Mouse (Mus musculus) urinary bladder, postnatal 36 days (tissue): ENCODE data around the gene Fancd2.
A peak's percentile ranks its signal among the peaks of the same experiment; 100 is the strongest.

ENCODE experiments used
- DNase-seq, 2 experiments: peaks; one replicate each; pipeline ENCODE4 v3.0.0; 2022; ENCODE audit warnings: low spot score in 2 of 2, mixed read lengths in 1 of 2

Fancd2 gene

DNA sequence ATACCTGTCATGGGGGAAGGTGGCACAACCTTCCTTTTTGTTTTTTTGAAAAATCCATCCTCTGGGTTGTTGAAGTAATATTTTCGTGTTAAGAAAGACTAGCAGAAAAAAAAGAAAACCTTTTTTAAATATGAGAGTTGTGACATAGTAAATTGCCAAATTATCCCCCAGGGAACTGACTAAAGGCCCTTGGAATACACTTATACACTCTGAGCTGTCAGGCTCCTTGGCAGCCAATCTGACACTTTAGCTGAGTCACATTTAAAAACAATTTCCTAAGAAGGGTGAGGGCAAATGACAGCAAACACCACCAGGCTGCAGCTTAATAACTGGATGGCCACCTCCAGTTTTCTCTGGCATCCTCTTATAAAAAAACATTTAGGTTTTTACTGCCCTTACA, 9.2 kb upstream of the Fancd2 start:
- DNase-seq = no peak

DNA sequence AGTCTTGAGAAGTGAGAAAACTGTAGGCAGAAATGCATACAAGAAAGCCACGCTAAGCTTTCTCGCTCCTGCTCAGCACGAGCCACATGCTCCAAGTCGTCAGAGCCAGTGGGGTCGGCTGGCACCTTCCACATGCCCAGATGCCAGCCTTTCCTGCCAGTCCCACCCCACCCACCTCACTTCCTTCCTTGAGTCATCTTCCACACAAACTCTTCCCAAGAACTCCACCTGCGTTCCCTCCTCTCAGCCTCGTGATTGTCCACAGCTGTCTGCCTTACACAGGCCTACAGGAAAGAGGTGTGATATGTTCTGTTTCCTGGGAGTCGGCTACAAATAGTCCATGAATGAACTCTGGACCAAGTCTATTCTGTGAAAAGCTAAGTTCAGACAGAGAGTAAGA, 8.1 kb upstream of the Fancd2 start:
- DNase-seq = no peak

DNA sequence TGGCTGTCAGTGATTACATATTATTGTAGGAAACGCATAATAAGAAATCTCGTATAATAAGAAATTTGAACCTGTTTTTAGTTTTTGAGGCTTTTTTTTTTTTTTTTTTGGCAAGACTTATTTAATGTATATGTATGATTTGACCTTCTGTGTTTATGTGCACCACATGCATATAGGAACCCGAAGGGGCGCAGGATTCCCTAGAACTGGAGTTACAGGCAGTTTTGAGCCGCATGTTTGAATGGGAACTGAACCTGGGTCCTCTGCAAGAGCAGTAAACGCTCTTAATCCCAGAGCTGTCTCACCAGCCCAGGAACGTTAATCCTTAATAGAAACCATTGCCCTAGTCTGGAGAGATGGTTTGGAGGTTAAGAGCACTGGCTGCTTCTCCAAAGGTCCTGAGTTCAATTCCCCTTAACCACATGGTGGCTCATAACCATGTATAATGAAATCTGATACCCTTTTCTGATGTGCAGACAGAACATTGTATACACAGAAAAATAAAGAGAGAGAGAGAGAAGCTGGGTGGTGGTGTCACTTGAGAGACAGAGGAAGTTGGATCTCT, 440 bp downstream of the Fancd2 start:
- DNase-seq = no peak

DNA sequence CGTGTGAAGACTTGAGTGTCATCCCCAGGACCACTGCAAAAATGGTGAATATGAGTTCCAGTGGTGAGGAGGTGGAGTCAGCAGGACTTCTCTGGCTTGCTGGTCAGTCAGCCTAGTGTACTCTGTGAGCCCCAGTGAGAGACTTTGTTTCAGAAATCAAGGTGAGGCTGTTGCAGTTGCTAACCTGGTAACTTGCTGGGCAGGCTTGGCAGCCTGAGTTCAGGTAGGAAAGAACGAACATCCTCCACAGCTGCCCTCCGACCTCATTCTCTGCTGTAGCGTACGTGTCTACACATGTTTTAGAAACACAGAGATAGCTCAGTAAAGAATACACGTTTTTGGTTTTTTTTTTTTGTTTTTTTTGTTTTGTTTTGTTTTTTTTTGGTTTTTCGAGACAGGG, 3.4 kb downstream of the Fancd2 start:
- DNase-seq = peak; percentile 55 to 71

DNA sequence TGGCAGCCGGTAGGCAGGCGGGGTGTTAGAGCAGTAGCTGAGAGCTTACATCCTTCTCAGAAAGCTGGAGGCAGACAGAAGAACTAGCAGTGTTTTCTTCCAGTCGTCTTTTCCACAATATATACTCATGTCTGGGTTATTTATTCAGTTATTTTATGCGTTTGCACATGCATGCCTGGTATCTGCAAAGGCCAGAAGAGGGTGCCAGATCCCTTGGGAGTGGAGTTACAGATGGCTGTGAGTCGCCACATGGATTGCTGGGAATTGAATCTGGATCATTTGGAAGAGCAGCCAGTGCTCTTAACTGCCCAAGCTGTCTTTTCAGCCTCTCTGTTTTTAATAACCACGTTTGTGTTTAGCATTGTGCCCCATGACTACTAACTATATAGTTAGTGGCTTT, 10.1 kb downstream of the Fancd2 start:
- no peak for DNase-seq

DNA sequence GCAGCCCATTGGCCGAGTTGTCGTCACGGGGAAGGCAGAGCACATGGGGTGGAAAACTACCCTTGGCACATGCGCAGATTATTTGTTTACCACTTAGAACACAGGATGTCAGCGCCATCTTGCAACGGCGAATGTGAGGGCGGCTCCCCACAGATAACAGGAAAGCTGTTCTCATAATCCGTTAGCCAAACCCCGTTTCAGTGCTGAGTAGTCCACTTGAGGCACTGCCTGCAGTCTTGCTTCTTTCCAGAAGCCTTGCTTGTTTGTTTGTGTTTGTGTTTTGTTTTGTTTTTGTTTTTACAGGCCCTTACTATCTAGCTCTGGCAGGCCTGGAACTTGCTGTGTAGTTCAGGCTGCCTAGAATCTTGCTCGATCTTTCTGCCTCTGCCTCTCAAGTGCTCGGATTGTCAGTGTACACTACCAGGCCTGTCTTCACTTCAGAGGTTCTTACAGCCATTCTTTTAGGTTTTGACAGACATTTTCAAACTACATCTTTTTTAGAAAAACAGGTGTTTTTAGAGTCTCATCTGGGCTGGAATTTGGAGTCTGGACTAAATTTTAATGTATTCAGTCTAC, 12.5 kb downstream of the Fancd2 start:
- DNase-seq = no peak

DNA sequence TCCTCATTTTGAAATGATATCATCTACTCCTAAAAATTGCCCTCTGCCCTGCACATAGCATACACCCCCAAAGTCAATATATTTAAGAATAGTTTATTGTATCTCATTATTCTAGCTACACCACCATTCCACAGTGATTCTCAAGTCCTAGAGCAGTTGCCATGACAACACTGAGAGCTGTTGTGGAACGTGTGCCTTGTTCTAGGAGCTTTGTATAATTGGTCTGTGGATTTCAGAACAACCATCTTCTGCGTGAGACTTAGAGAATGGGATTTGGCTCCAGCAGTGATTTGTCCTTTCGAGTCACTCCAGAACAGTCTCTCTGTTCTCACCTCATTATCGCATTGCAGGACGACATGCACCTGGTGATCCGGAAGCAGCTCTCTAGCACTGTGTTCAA, 28.3 kb downstream of the Fancd2 start:
- DNase-seq = no peak

DNA sequence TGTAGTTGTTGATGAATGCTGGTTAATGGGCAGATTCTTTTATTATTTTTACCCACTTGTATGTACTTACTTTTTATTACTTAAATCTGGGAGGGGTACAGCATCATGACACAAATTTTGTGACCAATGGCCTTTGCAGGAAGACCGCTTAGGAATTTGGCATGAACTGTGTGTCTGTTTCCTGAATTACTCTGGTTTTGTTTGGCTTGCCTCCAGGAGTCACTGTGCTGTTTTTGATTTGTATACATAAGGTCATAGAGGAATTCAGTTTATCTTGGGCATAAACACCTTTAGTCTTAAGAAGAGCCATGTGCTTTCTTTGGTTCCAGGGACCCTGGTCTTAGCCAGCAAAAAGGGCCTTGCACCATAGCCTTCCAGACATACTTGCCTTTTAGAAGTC, 33.1 kb downstream of the Fancd2 start:
- no peak for DNase-seq

DNA sequence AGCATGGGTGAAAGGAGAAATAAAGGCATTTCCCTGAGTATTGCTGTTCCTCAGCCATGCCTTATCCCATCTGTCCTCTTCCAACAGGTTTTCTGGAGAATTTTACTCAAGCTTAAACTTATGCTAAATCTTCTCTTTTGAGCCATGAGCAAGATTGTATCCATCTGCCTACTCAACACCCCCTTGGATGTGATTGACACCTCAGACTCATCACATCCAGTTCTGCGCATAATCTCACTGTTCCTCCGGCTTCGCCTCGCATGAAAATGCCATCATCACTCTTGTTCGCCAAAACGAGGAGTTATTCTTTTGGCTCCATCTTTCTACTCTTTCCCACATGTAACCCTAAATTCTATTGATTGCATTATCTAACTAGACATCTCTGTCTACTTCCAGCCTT, 44.6 kb downstream of the Fancd2 start:
- DNase-seq = no peak

DNA sequence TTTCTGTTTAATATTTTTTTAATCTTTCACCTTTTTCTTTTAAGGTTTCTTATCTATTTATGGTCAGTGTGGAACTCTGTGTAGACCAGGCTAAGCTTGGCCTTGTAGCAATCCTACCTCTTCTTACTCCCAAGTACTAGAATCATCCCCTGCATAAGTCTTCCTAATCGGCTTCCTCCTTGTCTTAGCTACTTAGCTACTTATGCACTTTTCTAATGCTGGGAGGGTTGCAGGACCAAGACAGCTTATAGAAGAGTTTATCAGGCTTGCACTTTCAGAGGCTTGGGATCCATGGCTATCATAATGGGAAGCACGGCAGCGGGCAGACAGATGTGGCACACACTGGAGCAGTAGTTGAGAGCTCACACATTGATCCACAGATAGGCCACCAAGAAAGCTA, 47.8 kb downstream of the Fancd2 start:
- no peak for DNase-seq

DNA sequence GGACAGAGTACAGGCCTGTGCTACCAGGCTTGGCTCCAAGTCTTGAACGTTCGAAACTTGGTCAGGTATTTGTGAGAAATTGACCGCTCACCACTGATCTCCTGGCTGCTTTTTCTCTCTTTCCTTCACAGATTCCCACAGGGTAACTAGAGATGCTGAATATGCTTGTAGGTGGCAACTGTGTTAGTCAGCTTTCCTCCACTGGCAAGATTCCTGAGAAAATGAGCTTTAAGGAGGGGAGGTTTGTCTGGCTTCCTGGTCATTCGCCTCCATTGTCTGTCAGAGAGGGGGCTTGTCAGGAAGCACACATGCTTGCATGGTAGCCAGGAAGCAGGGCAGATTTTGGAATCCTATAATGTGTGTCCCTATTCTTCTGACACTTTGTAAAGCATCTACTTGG, 51.5 kb downstream of the Fancd2 start:
- no peak for DNase-seq

DNA sequence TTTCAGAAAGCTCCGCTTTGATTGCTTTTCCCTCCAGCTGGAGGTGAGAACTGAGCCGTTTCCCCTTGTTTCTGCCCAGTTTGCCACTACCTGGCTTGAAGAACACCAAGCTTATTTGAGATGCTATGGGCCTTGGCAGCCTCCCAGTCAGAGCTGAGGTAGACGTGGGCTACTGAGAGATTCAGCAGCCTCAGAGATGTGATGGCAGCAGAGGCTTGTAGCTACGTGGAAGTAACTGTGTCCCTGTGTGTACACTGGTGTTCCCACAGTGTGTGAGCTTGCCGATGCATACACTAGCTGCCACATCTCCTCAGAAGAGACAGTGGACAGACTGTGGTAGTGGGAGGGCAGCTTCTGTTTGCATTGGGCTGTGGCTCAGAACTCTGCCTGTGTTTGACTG, 53.6 kb downstream of the Fancd2 start:
- DNase-seq = no peak

DNA sequence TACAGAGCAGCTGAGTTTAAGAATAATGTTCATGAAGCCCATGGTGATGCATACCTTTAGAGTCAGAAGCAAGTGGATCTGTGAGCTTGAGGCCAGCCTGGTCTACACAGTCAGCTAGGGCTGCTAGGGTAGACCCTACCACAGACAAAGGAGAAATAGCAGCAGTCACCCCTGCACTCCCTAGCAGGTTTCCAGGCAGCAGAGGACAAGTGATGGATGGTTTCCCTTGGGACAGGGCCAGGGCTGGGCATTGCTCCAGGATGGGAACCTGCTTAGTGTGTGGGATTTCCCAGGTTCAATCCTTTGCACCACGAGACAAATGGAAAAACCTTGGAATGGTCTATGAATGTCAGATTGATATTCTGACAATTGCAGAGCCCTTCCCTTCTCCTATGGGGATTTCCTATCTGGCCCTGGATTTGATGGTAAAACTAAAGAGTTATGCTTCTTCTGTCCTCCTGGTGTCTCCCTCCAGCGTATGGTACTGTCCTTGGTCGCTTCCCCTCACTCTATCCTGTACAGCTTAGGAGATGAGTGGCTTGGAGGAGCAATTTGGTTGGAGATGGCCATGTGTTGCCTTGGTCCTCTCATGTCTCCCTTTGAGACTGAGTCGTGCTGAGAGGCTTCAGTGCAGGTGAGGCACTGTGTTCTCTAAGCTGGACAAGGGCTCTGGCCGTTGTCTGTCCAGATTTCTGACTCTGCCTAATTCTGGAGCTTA, 55.1 kb downstream of the Fancd2 start:
- DNase-seq = no peak

DNA sequence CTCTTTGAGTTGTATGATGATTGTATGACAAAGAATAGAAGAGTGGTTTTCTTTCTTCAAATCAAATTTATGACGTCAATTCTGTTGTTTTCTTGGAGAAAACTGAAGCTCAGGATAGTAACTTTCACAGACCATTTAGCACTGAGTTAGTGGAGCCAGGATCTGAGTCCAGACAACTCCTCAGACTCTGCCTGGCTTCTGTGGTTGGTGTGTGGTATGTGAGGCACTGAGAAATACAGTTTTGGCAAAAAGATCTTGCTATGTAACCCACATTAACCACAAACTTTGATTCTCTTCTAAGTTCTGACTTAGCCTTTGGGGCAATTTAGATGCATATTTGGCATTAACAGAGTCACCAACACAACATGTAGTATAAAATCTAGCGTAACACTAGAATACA, 61.2 kb downstream of the Fancd2 start:
- no peak for DNase-seq

DNA sequence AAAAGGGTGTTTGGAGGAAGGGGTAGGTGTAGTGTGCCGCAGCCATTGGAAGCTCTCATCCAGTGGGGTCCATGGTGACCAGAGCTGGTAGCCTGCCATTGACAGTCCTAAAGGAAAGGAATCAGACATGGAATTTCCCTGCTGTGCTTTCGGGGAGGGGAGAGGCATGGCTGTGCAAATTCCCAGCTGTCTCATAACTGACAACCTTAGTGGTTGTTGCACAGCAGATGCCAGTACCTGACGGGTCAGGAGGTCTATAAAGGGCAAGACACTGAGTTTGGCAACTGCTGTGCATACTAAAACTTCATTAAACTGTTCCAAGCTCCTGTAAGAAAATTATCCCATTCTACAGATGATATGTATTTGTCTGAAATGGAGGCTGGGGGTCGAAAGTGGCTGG, 66.5 kb downstream of the Fancd2 start:
- no peak for DNase-seq

DNA sequence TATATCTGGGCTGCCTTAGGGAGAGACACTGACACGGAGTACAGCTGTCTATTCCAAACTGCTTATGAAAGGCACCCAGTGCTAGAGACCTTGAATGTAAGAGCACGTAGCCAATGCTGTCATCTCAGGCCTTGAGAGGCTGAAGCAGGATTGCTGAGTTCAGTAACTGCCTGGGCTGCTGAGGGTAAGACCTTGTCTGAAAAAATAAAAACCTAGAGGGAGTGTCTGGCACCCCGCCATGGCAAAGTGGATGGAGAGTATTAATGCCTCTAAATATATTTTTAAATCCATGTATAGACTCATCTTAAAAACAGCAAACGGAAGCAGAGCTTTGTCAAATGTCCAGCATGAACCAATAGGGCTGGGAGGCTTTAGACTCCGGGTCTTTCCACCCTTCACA, 68.4 kb downstream of the Fancd2 start:
- no peak for DNase-seq

DNA sequence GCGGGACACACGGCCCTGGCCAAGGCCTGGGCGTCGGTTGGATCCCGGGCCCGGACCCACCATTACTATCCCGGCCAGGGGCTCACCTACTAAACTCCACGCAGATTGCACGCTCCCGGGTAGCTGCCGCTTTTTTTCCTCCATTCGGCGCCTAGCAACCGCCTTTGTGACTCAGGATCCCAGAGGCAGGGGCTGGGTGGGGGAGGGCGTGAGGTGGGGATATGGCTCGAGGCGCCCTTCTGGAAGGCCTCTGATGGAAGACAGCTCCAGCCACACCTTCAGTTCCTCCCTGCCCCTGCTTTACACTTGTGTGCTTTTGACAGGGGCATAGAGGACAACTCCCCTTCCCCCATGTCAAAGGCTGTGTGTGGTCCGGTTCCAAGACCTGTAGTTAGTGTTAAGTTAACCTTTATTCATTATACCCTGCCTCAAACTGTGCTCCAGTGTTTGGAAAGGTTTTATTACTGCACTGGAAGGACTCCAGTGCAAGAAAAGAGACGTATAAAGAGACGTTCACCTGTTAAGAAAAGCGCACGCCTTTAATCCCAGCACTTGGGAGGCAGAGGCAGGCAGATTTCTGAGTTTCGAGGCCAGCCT, 69.2 kb downstream of the Fancd2 start, which contains the start of gene Fancd2os:
TSS of gene Fancd2os (minus strand) at position 173 of the 597 bp plus-strand sequence.
- DNase-seq = no peak

DNA sequence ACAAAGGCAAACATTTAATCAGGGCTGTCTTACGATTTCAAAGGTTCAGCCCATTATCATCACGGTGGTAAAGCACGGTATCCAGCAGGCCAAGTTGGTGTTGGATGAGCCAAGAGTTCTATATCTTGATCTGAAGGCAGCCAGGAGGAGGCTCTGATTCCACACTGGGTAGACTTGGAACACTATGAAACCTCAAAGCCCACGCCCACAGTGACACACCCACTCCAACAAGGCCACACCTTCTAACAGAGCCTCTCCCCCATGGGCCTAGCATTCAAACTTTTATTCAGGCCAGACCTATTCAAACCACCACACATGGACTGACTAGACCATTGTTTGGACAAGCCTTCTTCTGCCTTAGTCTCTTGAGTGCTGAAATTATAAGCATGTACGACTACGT, 71.3 kb downstream of the Fancd2 start:
- no peak for DNase-seq

DNA sequence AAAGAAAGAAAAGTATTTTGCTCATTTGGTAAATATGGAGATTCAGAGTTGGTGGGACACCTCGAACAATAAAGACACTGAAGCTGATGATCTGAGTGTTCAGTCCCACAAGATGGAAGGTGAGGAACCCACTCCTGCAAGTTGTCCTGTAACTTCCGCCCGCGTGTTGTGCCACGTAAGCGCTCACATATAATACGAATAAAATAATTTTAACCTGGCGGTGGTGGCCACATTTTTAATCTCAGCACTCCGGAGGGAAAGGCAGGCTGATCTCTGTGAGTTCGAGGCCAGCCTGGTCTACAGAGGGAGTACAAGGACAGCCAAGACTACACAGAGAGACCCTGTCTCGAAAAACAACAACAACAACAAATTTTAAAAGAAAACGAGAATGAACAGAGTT, 72.5 kb downstream of the Fancd2 start:
- DNase-seq = no peak

DNA sequence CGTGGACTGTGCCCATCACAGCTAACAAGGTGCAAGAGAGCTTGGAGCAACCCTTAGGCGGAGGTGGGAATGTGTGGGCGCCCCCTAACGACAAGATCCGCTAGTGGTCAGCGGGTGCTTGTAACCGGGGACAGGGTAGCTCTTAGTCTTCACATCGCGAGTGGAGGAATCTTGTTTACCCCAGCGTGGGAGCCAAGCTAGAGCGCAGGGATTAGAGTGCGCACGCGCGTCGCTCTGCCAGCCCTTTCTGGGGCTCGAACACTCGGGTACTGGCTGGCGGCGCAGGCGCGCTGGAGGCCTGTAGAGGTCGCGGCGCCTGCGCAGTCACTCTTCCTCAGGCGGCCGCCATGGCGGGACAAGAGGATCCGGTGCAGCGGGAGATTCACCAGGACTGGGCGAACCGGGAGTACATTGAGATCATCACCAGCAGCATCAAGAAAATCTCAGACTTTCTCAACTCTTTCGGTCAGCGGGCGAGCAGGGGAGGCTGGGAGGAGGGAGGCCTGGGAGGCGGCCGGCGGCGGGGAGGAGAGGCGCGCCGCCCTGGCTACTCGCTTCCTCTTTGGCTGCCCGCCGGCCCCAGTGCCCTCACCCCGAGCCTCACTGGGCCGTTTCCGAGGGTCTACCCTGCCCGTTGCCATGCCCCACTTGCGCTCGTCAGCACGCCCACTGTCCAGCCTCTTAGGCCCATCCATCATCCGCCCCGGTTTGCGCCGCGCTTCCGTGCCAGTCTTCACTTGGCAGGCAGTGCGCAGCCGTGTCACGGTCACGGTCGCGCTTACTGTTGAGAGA, 73.1 kb downstream of the Fancd2 start, which contains the start of gene Brk1:
TSS of gene Brk1 (plus strand) at position 341 of the 792 bp plus-strand sequence.
- DNase-seq = peak; percentile 77 to 85

DNA sequence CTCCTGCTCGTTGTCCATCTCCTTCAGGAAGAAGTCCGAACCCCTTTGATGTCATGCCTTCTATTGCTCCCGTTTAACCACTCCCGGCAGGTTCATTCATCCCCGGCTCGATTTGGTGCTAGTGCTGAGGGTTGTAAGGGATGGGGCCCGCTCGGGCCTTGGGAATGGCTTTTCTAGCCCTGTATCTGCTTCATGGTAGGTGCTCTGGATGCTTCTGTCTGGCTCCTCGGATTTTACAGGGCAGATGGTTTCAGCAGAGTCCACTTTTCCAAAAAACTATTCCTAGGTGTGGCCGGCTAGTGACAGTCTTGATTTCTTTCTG, 73.7 kb downstream of the Fancd2 start:
- DNase-seq = peak in 1 of 2 experiments; percentile 46

DNA sequence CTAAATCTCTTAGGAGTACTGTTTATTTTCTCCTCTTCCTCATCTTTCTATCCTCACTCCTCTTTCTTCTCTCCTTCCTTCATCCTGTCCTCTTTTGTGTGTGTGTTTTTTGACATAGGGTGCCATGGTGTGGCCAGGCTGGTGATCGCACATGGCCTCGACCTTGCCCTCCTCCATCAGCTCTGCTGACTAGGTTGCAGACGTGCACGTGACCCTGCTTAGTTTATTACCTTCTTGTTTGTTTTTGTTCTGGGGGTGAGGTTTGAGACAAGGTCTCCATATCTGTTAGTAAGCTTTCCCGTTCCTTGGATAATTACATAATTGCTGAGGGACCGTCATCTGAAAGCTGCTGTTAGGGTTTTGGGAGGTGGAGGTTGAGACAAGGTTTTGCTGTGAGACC, 77.4 kb downstream of the Fancd2 start:
- DNase-seq = no peak
